Comparison of ENCODE assay signal across 7 mouse cellular contexts in the genomic region with DNA sequence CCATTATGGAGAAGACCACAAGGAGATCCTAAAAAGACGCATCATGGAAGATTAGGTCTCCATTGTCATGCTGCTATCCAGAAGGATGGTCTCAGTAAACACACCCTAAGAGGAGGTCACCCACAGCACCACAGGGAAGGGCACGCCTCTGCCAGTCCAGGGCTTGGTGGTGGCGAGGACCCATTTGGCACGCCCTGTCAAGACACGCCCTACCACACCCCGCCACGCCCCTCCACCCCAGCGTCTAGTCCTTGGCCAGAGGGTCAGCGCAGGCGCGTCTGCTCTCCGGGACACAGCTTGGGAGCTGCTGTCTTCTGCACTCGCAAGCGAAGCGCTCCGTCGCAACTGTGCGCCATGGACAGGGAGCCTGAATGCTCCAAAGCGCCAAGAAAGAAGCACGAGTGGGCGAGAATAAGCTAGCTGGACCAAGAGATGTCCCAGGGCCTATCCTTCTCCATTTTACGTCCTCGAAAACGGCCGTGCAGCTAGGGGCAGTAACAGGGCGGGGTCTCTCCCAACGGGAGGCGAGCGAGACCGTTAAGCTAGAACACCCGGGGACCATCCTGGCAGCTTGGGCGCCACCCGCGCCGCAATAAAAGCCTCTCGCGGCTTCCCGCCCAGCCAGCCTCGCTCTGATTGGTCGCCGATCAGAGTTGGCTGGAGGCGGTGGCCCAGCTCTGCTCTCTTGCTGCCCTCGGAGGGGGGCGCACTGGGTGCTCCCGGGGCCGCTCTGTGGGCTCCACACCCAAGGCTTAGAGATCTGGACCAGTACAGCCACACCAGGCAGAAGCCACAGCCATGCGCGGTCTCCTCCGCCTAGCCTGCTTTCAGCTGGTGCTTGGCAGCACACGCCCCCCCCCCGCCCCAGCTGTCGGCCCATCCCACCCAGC. TPM values are rescaled to one million over a fixed set of nuclear protein-coding genes. Genes with fewer than 3 reads are reported as not detected.
DNase-seq lines count a peak whose midpoint lies in the region; ATAC-seq and TF ChIP-seq lines count a peak whose summit lies in the region.

No protein-coding gene starts in this region.

- TF ChIP-seq CTCF in testis, adult 2 months (IDR thresholded peaks at IDR 0.05; ENCODE audit: control insufficient read depth, insufficient read depth, insufficient replicate concordance, low read depth, low read length): no peak

- TF ChIP-seq POLR2A in testis, adult 2 months (IDR thresholded peaks at IDR 0.05; ENCODE audit: control insufficient read depth, low read depth, low read length): no peak

- peak overlapping the region; percentile 56; the same call in 1 of the 2 replicates for H3K27ac ChIP-seq in limb, embryonic 12.5 days
- peak overlapping the region; percentile 99 for H3K27ac ChIP-seq in midbrain, embryonic 16.5 days (ENCODE audit: low read length)
- H3K27ac ChIP-seq in testis, adult 2 months (ENCODE audit: control insufficient read depth, insufficient read depth, low read depth, low read length): 0 out of 2 replicates have a peak overlapping the region, but pooled peaks have one; percentile 44

- peak; percentile 61 for ATAC-seq in granulocyte monocyte progenitor cell, adult 5-6 weeks (replicated peaks; ENCODE audit: poor library complexity, severe bottlenecking)
- ATAC-seq in limb, embryonic 12.5 days (ENCODE audit: insufficient number of reproducible peaks, insufficient read depth, low FRiP score, low TSS enrichment, low read depth): peak; percentile 69
- peak; percentile 85 for ATAC-seq in midbrain, embryonic 16.5 days

- peak; percentile 85 to 87 for DNase-seq in adrenal gland, postnatal 36 days
- peak; percentile 49 for DNase-seq in embryo, embryonic 11.5 days (ENCODE audit: low read depth, low spot score)
- DNase-seq in kidney, adult 18-20 months: peak; percentile 39

- peak overlapping the region; percentile 76 for H3K9ac ChIP-seq in limb, embryonic 12.5 days (replicated peaks)
- peak overlapping the region; percentile 100 for H3K9ac ChIP-seq in midbrain, embryonic 16.5 days (ENCODE audit: low read depth, low read length)

- WGBS in limb, embryonic 12.5 days: under 1% methylated on average over 52 of the region's 52 CpGs
- under 1% methylated on average over 51 of the region's 52 CpGs for WGBS in midbrain, embryonic 16.5 days

- no peaks in the 10 kb centered on the region for H3K9me3 ChIP-seq in limb, embryonic 12.5 days
- no peaks in the 10 kb centered on the region for H3K9me3 ChIP-seq in midbrain, embryonic 16.5 days (replicated peaks; ENCODE audit: control insufficient read depth, low read length, poor library complexity, severe bottlenecking)

- H3K4me1 ChIP-seq in limb, embryonic 12.5 days (replicated peaks): peaks cover 15% of the 10 kb centered on the region
- peaks cover 43% of the 10 kb centered on the region for H3K4me1 ChIP-seq in midbrain, embryonic 16.5 days (ENCODE audit: control insufficient read depth, insufficient read depth, low read length)
- peaks cover 20% of the 10 kb centered on the region for H3K4me1 ChIP-seq in testis, adult 2 months (ENCODE audit: control insufficient read depth, insufficient read depth, low read length)

- peak overlapping the region; percentile 95 for H3K4me2 ChIP-seq in limb, embryonic 12.5 days
- peak overlapping the region; percentile 66 for H3K4me2 ChIP-seq in midbrain, embryonic 16.5 days (ENCODE audit: low read length)

- no peaks in the 10 kb centered on the region for H3K36me3 ChIP-seq in limb, embryonic 12.5 days
- H3K36me3 ChIP-seq in midbrain, embryonic 16.5 days (ENCODE audit: control insufficient read depth, insufficient read depth, low read length): no peaks in the 10 kb centered on the region
- H3K36me3 ChIP-seq in testis, adult 2 months (ENCODE audit: control insufficient read depth, insufficient read depth, low read length): no peaks in the 10 kb centered on the region

- peaks cover 6% of the 10 kb centered on the region for H3K27me3 ChIP-seq in limb, embryonic 12.5 days
- H3K27me3 ChIP-seq in midbrain, embryonic 16.5 days (ENCODE audit: control insufficient read depth, insufficient read depth, low read depth, low read length): no peaks in the 10 kb centered on the region
- H3K27me3 ChIP-seq in testis, adult 2 months (ENCODE audit: control insufficient read depth, insufficient read depth, low read length): no peaks in the 10 kb centered on the region

- peak overlapping the region; percentile 79 for H3K4me3 ChIP-seq in limb, embryonic 12.5 days (replicated peaks)
- peak overlapping the region; percentile 99 for H3K4me3 ChIP-seq in midbrain, embryonic 16.5 days (ENCODE audit: low read depth, low read length)
- H3K4me3 ChIP-seq in testis, adult 2 months (ENCODE audit: control insufficient read depth, low read depth, low read length): peak overlapping the region; percentile 81

RNA-seq across cellular contexts. Expression of a gene that starts 1.9 kb away (rescaled TPM):
- total RNA-seq in adrenal gland, postnatal 36 days (2021): 10 to 100 TPM; 37.5 to 40.2 TPM
- 4.7 and 12.8 TPM in 2 replicates for total RNA-seq in granulocyte monocyte progenitor cell, adult 5-6 weeks (2014; fragmentation: Nextera tagmentation)
- 14.4 and 15.8 TPM in 2 replicates for total RNA-seq in granulocyte monocyte progenitor cell, adult 5-6 weeks (2017)
- polyA plus RNA-seq in limb, embryonic 12.5 days (2016; fragmentation: Nextera tagmentation; extraction: Ambion mirVana): 48.7 and 59.2 TPM in 2 replicates
- polyA plus RNA-seq in midbrain, embryonic 16.5 days (2015; fragmentation: Nextera tagmentation; extraction: Ambion mirVana): 600 and 646 TPM in 2 replicates
- polyA plus RNA-seq in testis, adult 2 months (2012; rRNA removed): 5.5 and 5.9 TPM in 2 replicates

Comparison
In these comparisons a context has a peak if more than half of its experiments do, and no peak if none do; other contexts are left out.
1. Peak in every context shown above with its lines: DNase-seq, ATAC-seq, H3K4me3 ChIP-seq and H3K27ac ChIP-seq.
2. H3K27ac ChIP-seq: peak in every context shown above with its lines; median percentile 99 in midbrain, embryonic 16.5 days; 56 in limb, embryonic 12.5 days; 44 in testis, adult 2 months.